10 mouse cellular contexts compared by ENCODE assay signal in genomic region chr5:36099662-36100061, GRCm38 (mm10).
DNase-seq lines count a peak whose midpoint lies in the region; ATAC-seq and TF ChIP-seq lines count a peak whose summit lies in the region.
"Had no signal": no experiment of that assay in that cellular context is flagged by ENCODE, and none has a peak within 500 bp of the region (broad histone marks: within the 10 kb centered on the region; RNA-seq: fewer than 3 reads in every experiment).

No protein-coding gene starts in this region.

- no peak overlapping the region for H3K4me3 ChIP-seq in stomach, embryonic 16.5 days (replicated peaks; ENCODE audit: low read length)
- H3K4me3 ChIP-seq: hindbrain, embryonic 15.5 days had no signal

- DNase-seq in retina, postnatal 1 day: peak; percentile 47
- no peak for DNase-seq in retina, embryonic 14.5 days (ENCODE audit: low spot score)
- peak; percentile 49 for DNase-seq in brain, embryonic 14.5 days (ENCODE audit: low read depth)
- DNase-seq in kidney, postnatal 25 days: peak; percentile 89 to 91
- no peak for DNase-seq in thymus, postnatal 36 days
- no peak for DNase-seq in heart, postnatal 14 days
- DNase-seq: heart, adult 11 months had no signal

- no peak overlapping the region for H3K9ac ChIP-seq in stomach, embryonic 16.5 days (ENCODE audit: low read length)
- H3K9ac ChIP-seq: hindbrain, embryonic 15.5 days had no signal

- no peaks in the 10 kb centered on the region; the same call in 1 of the 2 replicates for H3K9me3 ChIP-seq in stomach, embryonic 16.5 days (replicated peaks; ENCODE audit: control insufficient read depth, low read length)
- H3K9me3 ChIP-seq: hindbrain, embryonic 15.5 days had no signal

- no peaks in the 10 kb centered on the region for H3K36me3 ChIP-seq in stomach, embryonic 16.5 days (ENCODE audit: control insufficient read depth, insufficient read depth, low read length)
- H3K36me3 ChIP-seq: hindbrain, embryonic 15.5 days had no signal

- no peak overlapping the region for H3K4me2 ChIP-seq in stomach, embryonic 16.5 days (ENCODE audit: low read depth, low read length)
- H3K4me2 ChIP-seq: hindbrain, embryonic 15.5 days had no signal

- no peak for TF ChIP-seq CTCF in brain, embryonic 14.5 days (IDR thresholded peaks at IDR 0.05; ENCODE audit: borderline replicate concordance, extremely low read depth, insufficient read depth, insufficient read length)

- peak; percentile 56; the same call in 1 of the 2 replicates for ATAC-seq in stomach, embryonic 16.5 days (ENCODE audit: insufficient read depth, low FRiP score)

- no peaks in the 10 kb centered on the region for H3K27me3 ChIP-seq in stomach, embryonic 16.5 days (ENCODE audit: control insufficient read depth, insufficient read depth, low read length)
- H3K27me3 ChIP-seq: hindbrain, embryonic 15.5 days had no signal

- no peaks in the 10 kb centered on the region; the same call in 1 of the 2 replicates for H3K4me1 ChIP-seq in stomach, embryonic 16.5 days (ENCODE audit: control insufficient read depth, insufficient read depth, low read length)

- TF ChIP-seq POLR2A in brain, embryonic 14.5 days (IDR thresholded peaks at IDR 0.05; ENCODE audit: borderline replicate concordance, extremely low read depth, insufficient read depth, insufficient read length, poor library complexity, severe bottlenecking): no peak

- H3K27ac ChIP-seq in stomach, embryonic 16.5 days (ENCODE audit: low read length): no peak overlapping the region
- H3K27ac ChIP-seq: hindbrain, embryonic 15.5 days; macrophage had no signal

- intact Hi-C loops in heart, postnatal 14 days (cut with DNase I): no loop called here

- 49% methylated on average over 4 of the region's 4 CpGs for WGBS in stomach, embryonic 16.5 days

Comparison
In these comparisons a context has a peak if more than half of its experiments do, and no peak if none do; other contexts are left out.
1. DNase-seq: peak in retina, postnatal 1 day (single experiment), brain, embryonic 14.5 days (single experiment) and kidney, postnatal 25 days (2 of 2); none in retina, embryonic 14.5 days (single experiment), thymus, postnatal 36 days (0 of 2) and heart, postnatal 14 days (0 of 2).